Mouse (Mus musculus) kidney, adult 2 months (tissue): Measurements from ENCODE around the gene Camk2d.

Source experiments
- CTCF ChIP-seq: fragments of 200-500 bp; conservative IDR thresholded peaks from 2 replicates; pipeline ENCODE4 v1.5.1; 2011; ENCODE audit warnings: low read depth, mild to moderate bottlenecking, control low read depth, low read length, moderate library complexity, mixed read lengths; ENCODE audit not compliant: insufficient read depth, insufficient read length
- POLR2A ChIP-seq: fragments of 200-500 bp; IDR thresholded peaks from one replicate; pipeline ENCODE4 v1.6.1; 2011; ENCODE audit warnings: low read depth, low read length, control low read depth

DNA sequence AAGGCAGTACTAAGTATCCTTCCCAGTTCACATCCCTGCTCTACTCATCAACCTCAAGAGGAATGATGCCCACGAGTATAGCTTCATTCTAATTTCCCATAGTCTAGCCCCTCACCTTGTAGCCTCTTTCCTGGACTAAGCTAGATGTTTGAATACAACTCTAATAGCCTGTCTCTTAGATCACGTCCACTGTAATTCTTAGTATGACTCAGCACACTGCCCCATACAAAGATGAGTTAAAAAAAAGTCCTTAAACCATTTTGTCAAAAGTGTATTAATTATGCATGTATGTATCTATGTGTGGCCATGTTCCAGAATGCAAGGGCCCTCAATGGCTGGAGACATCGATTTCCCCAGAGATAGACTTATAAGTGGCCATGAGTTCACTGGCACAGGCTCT, 164.5 kb downstream of the Camk2d start:
- TF ChIP-seq CTCF (no peak), POLR2A (no peak)
